Mouse (Mus musculus) ovary, adult 18-20 months (tissue): ENCODE measurements around the gene Olfr743.
"Not testable (repeated sequence)": the region's sequence is repeated elsewhere in the genome, so short reads cannot be mapped to it uniquely, and the experiment has no call there.

Experiments
- DNase-seq: peaks from one replicate; pipeline ENCODE4 v3.0.0; 2022; ENCODE audit warnings: low spot score, mixed read lengths

Gene Olfr743

GRCm38 (mm10) chr14:50521539-50521938 lies at the start of gene Olfr743:
TSS of gene Olfr743 (plus strand) at chr14:50521839.
- DNase-seq: no peak

- DNase-seq: no peak
These were observed 49.2 kb upstream of the Olfr743 start, which contains the start of gene Olfr741 for GRCm38 (mm10) chr14:50472438-50472837. TSS of gene Olfr741 (plus strand) at chr14:50472738.

GRCm38 (mm10) chr14:50478406-50478805 lies 43.2 kb upstream of the Olfr743 start:
- DNase-seq: no peak

DNA sequence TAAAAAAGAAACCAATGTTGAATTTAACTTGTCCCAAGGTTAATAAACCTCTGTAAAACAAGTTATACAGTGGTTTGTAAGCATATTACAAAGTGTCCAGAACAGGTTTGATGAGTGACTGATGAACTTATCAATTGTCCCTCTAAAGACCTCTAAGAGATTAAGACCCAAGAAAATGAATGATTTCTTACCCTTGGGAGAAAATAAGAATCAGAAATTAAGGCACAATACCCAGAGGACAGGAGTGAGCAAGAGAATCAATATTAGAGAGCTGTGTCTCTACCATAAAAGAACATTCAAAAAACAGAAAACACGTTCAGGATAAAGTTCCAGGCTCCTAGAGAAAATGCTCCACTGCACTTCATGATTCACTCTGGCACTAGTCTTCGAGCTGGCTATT lies 18.3 kb upstream of the Olfr743 start, which contains the start of gene Olfr742:
TSS of gene Olfr742 (plus strand) at position 301 of the 400 bp plus-strand sequence.
- no peak for DNase-seq

DNA sequence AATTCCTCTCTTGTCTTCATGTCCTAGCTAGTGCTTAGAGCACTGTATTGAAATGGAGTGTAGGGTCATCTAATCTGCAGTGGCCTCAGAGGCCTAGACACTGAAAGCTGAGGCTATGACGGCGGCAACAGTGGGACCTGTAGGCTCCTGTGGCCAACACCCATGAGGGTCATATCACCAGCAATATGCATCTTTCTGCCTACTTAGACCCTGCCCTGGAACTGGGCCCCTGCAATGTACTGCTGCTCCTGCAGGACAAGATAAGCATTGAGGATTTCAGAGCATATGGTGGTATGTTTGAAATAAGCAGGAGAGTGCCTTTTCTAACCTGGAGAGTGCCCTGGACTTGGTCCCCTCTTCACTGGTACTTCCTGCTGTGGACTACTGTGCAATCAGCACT lies 31.1 kb downstream of the Olfr743 start:
- no peak for DNase-seq

DNA sequence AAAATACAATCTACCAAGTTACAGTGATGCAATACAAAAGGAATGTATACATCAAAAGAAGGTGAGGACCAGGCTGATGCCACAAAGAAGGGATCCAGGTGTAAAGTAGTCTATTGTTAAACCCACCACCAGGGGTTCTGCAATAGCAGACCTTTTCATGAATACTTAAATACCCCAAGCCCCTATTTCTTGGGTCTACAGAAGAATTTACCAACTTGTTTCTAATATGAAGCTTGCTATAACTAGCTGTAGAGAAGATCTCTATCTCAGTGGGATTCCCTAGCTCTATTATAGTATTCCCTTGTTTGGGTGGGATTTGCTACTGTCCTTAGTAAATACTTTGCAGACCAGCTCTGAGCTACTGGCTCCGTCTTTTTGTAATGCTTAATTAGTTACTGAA lies 51.4 kb downstream of the Olfr743 start:
- DNase-seq: not testable (repeated sequence)
